Mouse (Mus musculus) thymus, adult 2 months (tissue): ENCODE results near the gene Jund.

ENCODE experiments used
- CTCF ChIP-seq: fragments of 200-500 bp; IDR thresholded peaks from 2 replicates; pipeline ENCODE4 v1.5.1; 2012; ENCODE audit warnings: mild to moderate bottlenecking, control low read depth, low read length, moderate library complexity, borderline replicate concordance; ENCODE audit not compliant: control insufficient read depth, poor library complexity, insufficient read depth; ENCODE audit errors: extremely low read depth
- POLR2A ChIP-seq: fragments of 200-500 bp; IDR thresholded peaks from 2 replicates; pipeline ENCODE4 v1.6.1; 2012; ENCODE audit warnings: mild to moderate bottlenecking, low read length, control low read depth, moderate library complexity; ENCODE audit not compliant: control insufficient read depth, poor library complexity, insufficient read depth; ENCODE audit errors: extremely low read depth

DNA sequence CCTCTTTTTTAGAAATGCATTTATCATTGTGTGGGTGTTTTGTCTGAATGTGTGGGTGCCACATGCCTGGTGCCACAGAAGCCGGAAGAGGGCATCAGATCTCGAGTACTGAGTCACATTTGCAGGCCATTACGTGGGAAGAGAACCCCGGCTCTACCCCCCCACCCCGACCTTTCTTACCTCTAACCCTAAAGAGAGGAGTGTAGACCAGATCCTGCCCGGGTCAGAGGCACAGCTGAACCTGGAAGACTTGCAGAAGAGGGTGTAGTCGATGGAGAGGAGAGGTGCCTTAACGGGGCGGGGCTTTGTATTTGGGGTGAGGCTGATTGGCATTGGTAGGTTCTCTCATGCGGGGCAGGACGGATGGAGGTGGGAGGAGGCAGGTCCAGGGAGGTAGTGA, 46.1 kb downstream of the Jund start:
- TF ChIP-seq CTCF = no peak
- TF ChIP-seq POLR2A = no peak
